Mouse (Mus musculus) midbrain, embryonic 16.5 days (tissue): ENCODE results near the gene Slc25a5. TPM values are rescaled to one million over a fixed set of nuclear protein-coding genes. Genes with fewer than 3 reads are reported as not detected.

Experiments
- ATAC-seq: fragments of 200-750 bp; cut with Nextera tagmentation; 2 replicates; pipeline ENCODE4 v1.8.0; 2017; ENCODE audit warnings: moderate TSS enrichment
- H3K27ac ChIP-seq: fragments of 300-500 bp; sonication (generic); 2 replicates; pipeline ENCODE4 v1.5.1; 2014; ENCODE audit warnings: mild to moderate bottlenecking, low read length, mixed read lengths
- H3K27me3 ChIP-seq: fragments of 300-500 bp; sonication (generic); 2 replicates; pipeline ENCODE4 v1.6.1; 2014; ENCODE audit warnings: low read depth, low read length, mixed read lengths; ENCODE audit not compliant: control insufficient read depth, insufficient read depth
- H3K36me3 ChIP-seq: fragments of 300-500 bp; sonication (generic); 2 replicates; pipeline ENCODE4 v1.6.1; 2014; ENCODE audit warnings: mild to moderate bottlenecking, low read length, moderate library complexity, mixed read lengths; ENCODE audit not compliant: control insufficient read depth, insufficient read depth
- H3K4me1 ChIP-seq: fragments of 300-500 bp; sonication (generic); 2 replicates; pipeline ENCODE4 v1.6.1; 2014; ENCODE audit warnings: mild to moderate bottlenecking, low read length, mixed read lengths; ENCODE audit not compliant: control insufficient read depth, insufficient read depth
- H3K4me2 ChIP-seq: fragments of 300-500 bp; sonication (generic); 2 replicates; pipeline ENCODE4 v1.6.1; 2014; ENCODE audit warnings: mild to moderate bottlenecking, low read length, mixed read lengths
- H3K4me3 ChIP-seq: fragments of 300-500 bp; sonication (generic); 2 replicates; pipeline ENCODE4 v1.5.1; 2014; ENCODE audit warnings: low read depth, mild to moderate bottlenecking, low read length, moderate library complexity, mixed read lengths
- H3K9ac ChIP-seq: fragments of 300-500 bp; sonication (generic); 2 replicates; pipeline ENCODE4 v1.6.1; 2014; ENCODE audit warnings: low read depth, low read length, mixed read lengths
- H3K9me3 ChIP-seq: fragments of 300-500 bp; sonication (generic); replicated peaks from 2 replicates; pipeline ENCODE4 v1.6.1; 2014; ENCODE audit warnings: mild to moderate bottlenecking, low read length, mixed read lengths; ENCODE audit not compliant: control insufficient read depth, poor library complexity, severe bottlenecking
- WGBS: fragments of 180-500 bp; shearing (Covaris S2); extraction: QIAGEN DNeasy Blood & Tissue Kit; methylation state at CpG from one replicate; pipeline ENCODE4 v1.1.7; 2014; 5-methylcytosine and 5-hydroxymethylcytosine counted together
- polyA plus RNA-seq: library from polyadenylated mRNA; unstranded; fragments of >200 nt; fragmentation: Nextera tagmentation; extraction: Ambion mirVana; gene quantifications from 2 replicates; pipeline ENCODE4 v1.2.1, GENCODE M21; 2015

Gene Slc25a5
- polyA plus RNA-seq, 1 experiment from 2014 or later, result 436 TPM

DNA sequence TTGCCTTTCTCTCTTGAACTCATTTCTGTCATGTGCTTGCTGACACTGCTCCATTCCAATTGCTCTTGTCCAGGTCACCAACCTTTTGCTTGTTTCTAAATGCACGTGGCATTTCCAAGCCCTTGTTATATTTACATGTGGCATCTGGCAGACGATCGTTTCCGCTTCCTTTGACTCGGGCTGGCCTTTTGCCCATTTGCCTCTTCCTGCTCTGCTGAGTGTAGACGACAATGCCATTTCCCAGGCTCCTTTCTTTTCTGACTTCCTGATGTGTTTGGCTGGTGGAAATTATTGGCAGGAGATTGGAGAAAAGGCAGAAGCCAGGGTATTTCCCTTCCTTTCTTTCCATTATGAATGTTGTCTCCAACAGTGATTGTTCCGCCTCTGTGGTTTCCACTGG lies 43.9 kb downstream of the Slc25a5 start:
- Histone ChIP-seq H3K9me3 (no peaks in the 10 kb centered on the region), H3K4me2 (no peak overlapping the region), H3K27ac (no peak overlapping the region), H3K4me1 (no peaks in the 10 kb centered on the region; the same call in 1 of the 2 replicates), H3K27me3 (no peaks in the 10 kb centered on the region), H3K4me3 (no peak overlapping the region), H3K36me3 (no peaks in the 10 kb centered on the region), H3K9ac (no peak overlapping the region)
- ATAC-seq, result no peak
- WGBS, result 75% methylated on average over 7 of the region's 7 CpGs

DNA sequence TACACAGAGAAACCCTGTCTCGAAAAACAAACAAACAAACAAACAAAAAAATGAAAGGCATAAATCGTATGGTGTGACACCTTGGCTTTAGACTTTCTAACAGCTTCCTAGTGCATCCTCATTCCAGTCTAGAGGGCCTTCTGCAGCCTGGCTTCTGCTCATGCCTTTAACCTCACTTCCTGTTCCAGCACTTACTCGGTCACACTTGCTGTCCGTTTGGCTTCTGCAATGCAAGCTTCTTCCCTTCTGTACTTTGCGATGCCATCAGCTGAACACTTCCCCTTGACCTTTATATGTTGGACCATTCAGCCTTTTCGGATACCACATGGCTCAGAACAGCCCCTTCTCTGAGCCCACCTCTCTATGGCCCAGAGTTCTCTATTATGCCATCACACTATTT lies 46.2 kb downstream of the Slc25a5 start:
- WGBS, result 89% methylated on average over 6 of the region's 6 CpGs
- H3K9ac ChIP-seq, result no peak overlapping the region
- no peaks in the 10 kb centered on the region for H3K4me1 ChIP-seq
- H3K4me2 ChIP-seq, result no peak overlapping the region
- no peaks in the 10 kb centered on the region for H3K9me3 ChIP-seq
- H3K27me3 ChIP-seq, result no peaks in the 10 kb centered on the region
- ATAC-seq, result no peak
- H3K36me3 ChIP-seq, result no peaks in the 10 kb centered on the region
- no peak overlapping the region for H3K4me3 ChIP-seq
- no peak overlapping the region for H3K27ac ChIP-seq

DNA sequence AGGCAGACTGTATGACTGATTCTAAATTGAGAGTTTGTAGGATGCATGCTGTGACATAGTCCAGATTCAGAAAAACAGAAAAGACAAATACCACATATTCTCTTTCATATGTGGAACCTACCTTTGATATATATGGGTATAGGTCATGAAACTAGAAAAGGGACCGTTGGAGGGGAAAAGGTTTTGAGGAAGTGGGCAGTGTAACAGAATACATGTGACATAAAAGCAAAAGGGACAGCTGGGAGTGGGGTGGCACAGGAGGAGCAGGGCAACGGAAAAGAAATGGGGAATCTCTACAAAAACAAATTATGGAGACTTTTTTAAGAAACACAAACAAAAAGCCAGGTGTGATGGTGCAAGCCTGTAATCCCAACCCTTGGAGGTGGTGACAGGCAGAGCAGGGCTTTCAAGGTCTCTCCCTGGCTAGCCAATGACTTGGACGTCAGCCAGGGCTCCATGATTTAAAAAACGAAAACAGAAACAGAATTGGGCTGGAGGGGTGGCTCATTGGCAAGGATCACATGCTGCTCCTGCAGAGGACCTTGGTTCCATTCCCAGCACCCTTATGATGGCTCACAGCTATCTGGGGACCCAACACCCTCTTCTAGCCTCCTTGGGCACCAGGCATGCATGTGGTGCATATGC lies 48.0 kb downstream of the Slc25a5 start:
- Histone ChIP-seq H3K4me3 (no peak overlapping the region), H3K27me3 (no peaks in the 10 kb centered on the region), H3K9ac (no peak overlapping the region), H3K36me3 (no peaks in the 10 kb centered on the region), H3K4me2 (no peak overlapping the region), H3K9me3 (no peaks in the 10 kb centered on the region), H3K27ac (no peak overlapping the region), H3K4me1 (no peaks in the 10 kb centered on the region)
- no peak for ATAC-seq
- 78% methylated on average over 4 of the region's 4 CpGs for WGBS

DNA sequence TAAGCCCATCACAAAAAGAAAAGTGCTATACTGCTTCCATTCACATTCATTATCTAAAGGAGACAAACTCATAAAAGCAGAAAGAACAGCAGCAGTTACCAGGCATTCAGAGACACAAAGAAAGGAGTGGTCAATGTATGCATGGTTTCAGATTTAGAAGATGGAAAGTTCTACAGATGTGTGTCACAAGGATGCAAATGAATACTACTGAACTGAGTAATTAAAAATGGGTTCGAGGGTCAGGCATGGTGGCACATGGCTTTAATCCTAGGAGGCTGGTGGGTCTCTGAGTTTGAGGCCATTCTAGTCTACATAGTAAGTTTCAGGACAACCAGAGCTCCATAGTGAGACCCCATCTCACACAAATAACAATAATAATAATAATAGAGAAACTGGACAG lies 51.7 kb downstream of the Slc25a5 start:
- WGBS, result 82% methylated on average over 1 of the region's 1 CpGs

More for the DNA sequence above, 51.7 kb downstream of the Slc25a5 start:
- Histone ChIP-seq H3K4me2 (no peak overlapping the region), H3K4me3 (no peak overlapping the region), H3K36me3 (no peaks in the 10 kb centered on the region), H3K4me1 (no peaks in the 10 kb centered on the region), H3K9ac (no peak overlapping the region), H3K9me3 (no peaks in the 10 kb centered on the region), H3K27ac (no peak overlapping the region), H3K27me3 (no peaks in the 10 kb centered on the region)
- no peak for ATAC-seq

Other genes starting within 250 kb of the Slc25a5 start
- gene Pgrmc1, start 197.4 kb upstream of the Slc25a5 start, polyA plus RNA-seq, result 738 and 754 TPM in 2 replicates
- 6.1 and 6.2 TPM in 2 replicates for gene Akap17b, start 150.3 kb upstream of the Slc25a5 start, polyA plus RNA-seq
- gene Slc25a43, start 52.0 kb upstream of the Slc25a5 start, polyA plus RNA-seq, result 0.93 and 0.94 TPM in 2 replicates
- gene Ube2a, start 78.2 kb downstream of the Slc25a5 start, polyA plus RNA-seq, result 114 and 116 TPM in 2 replicates
- 20.9 and 21.0 TPM in 2 replicates for gene C330007P06Rik, start 78.5 kb downstream of the Slc25a5 start, polyA plus RNA-seq
- 19.5 and 20.3 TPM in 2 replicates for gene Nkrf, start 107.2 kb downstream of the Slc25a5 start, polyA plus RNA-seq
- gene Sept6, start 196.1 kb downstream of the Slc25a5 start, polyA plus RNA-seq, result 78.2 and 87.8 TPM in 2 replicates